14 mouse cellular contexts compared by ENCODE assay signal in the genomic region with DNA sequence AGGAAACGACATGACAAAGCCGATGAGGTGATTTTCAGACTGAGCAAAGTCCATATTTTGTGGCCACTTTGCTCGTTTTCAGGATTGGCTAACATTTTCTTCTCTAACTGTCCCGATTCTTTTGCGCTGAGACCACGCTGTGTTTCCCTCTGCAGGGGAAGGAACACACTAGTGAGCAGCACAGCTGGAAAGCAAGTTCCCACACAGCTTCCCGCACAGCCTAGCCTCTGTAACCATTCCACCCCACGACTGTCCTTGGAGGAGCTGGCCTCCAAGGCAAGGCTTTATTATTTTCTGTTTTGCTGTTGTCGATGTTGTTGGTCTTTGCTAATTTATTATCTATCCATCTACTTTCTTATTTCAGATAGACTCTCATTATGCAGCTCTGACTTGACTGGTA. TPM values are rescaled to one million over a fixed set of nuclear protein-coding genes. Genes with fewer than 3 reads are reported as not detected.
DNase-seq lines count a peak whose midpoint lies in the region; ATAC-seq lines count a peak whose summit lies in the region.
"Had no signal": no experiment of that assay in that cellular context is flagged by ENCODE, and none has a peak within 500 bp of the region (broad histone marks: within the 10 kb centered on the region; RNA-seq: fewer than 3 reads in every experiment).

No protein-coding gene starts in this region.

- no peak overlapping the region for H3K4me2 ChIP-seq in heart, embryonic 15.5 days
- H3K4me2 ChIP-seq in lung, embryonic 15.5 days: no peak overlapping the region
- H3K4me2 ChIP-seq in forebrain, embryonic 15.5 days (replicated peaks): no peak overlapping the region
- H3K4me2 ChIP-seq in neural tube, embryonic 13.5 days: no peak overlapping the region
- H3K4me2 ChIP-seq: liver, embryonic 12.5 days had no signal

- H3K4me1 ChIP-seq in heart, embryonic 15.5 days (replicated peaks): peaks cover 31% of the 10 kb centered on the region
- H3K4me1 ChIP-seq in lung, embryonic 15.5 days: peaks cover 52% of the 10 kb centered on the region
- 0 out of 2 replicates have a peak, but pooled peaks cover 4% of the 10 kb centered on the region for H3K4me1 ChIP-seq in forebrain, embryonic 15.5 days
- peaks cover 26% of the 10 kb centered on the region for H3K4me1 ChIP-seq in neural tube, embryonic 13.5 days (replicated peaks)
- H3K4me1 ChIP-seq: liver, embryonic 12.5 days had no signal

- no peaks in the 10 kb centered on the region for H3K27me3 ChIP-seq in heart, embryonic 15.5 days
- H3K27me3 ChIP-seq in lung, embryonic 15.5 days: no peaks in the 10 kb centered on the region
- no peaks in the 10 kb centered on the region for H3K27me3 ChIP-seq in forebrain, embryonic 15.5 days
- no peaks in the 10 kb centered on the region for H3K27me3 ChIP-seq in neural tube, embryonic 13.5 days

- intact Hi-C loops in heart, postnatal 36 days (cut with DNase I): loop anchor here (5.0 kb wide), 1 partner anchor 95 kb away; no protein-coding TSS in a partner anchor

- no peak for ATAC-seq in heart, embryonic 15.5 days (replicated peaks; ENCODE audit: insufficient number of reproducible peaks, insufficient read depth, low FRiP score, low read depth)
- peak; percentile 50; the same call in 1 of the 2 replicates for ATAC-seq in lung, embryonic 15.5 days (ENCODE audit: borderline replicate concordance, extremely low read depth, low FRiP score, low TSS enrichment)
- ATAC-seq in forebrain, embryonic 15.5 days (replicated peaks): no peak
- peak; percentile 54; the same call in 1 of the 2 replicates for ATAC-seq in neural tube, embryonic 13.5 days (ENCODE audit: low read depth)
- ATAC-seq: liver, embryonic 12.5 days had no signal

- peak overlapping the region; percentile 81 for H3K27ac ChIP-seq in heart, embryonic 15.5 days
- peak overlapping the region; percentile 88 for H3K27ac ChIP-seq in lung, embryonic 15.5 days
- peak overlapping the region; percentile 62 for H3K27ac ChIP-seq in forebrain, embryonic 15.5 days (replicated peaks)
- peak overlapping the region; percentile 86 for H3K27ac ChIP-seq in neural tube, embryonic 13.5 days (replicated peaks)
- H3K27ac ChIP-seq: liver, embryonic 12.5 days had no signal

- H3K36me3 ChIP-seq in heart, embryonic 15.5 days: no peaks in the 10 kb centered on the region
- no peaks in the 10 kb centered on the region for H3K36me3 ChIP-seq in lung, embryonic 15.5 days
- no peaks in the 10 kb centered on the region for H3K36me3 ChIP-seq in forebrain, embryonic 15.5 days
- H3K36me3 ChIP-seq in neural tube, embryonic 13.5 days: no peaks in the 10 kb centered on the region
- H3K36me3 ChIP-seq: liver, embryonic 12.5 days had no signal

- no peak overlapping the region for H3K4me3 ChIP-seq in heart, embryonic 15.5 days
- H3K4me3 ChIP-seq in lung, embryonic 15.5 days: no peak overlapping the region
- H3K4me3 ChIP-seq in forebrain, embryonic 15.5 days: no peak overlapping the region
- H3K4me3 ChIP-seq in neural tube, embryonic 13.5 days: no peak overlapping the region
- H3K4me3 ChIP-seq: liver, embryonic 12.5 days; megakaryocyte, embryonic 14.5 days had no signal

- no peak for DNase-seq in heart, postnatal 36 days
- DNase-seq in lung, postnatal 10 days: no peak
- DNase-seq in cerebellum, postnatal 14 days: no peak
- DNase-seq in adrenal gland, postnatal 36 days: no peak

- 39% methylated on average over 9 of the region's 9 CpGs for WGBS in heart, embryonic 15.5 days
- 34% methylated on average over 9 of the region's 9 CpGs for WGBS in lung, embryonic 15.5 days
- 46% methylated on average over 9 of the region's 9 CpGs for WGBS in forebrain, embryonic 15.5 days
- WGBS in neural tube, embryonic 13.5 days: 56% methylated on average over 7 of the region's 9 CpGs

- H3K9me3 ChIP-seq in heart, embryonic 15.5 days (replicated peaks): no peaks in the 10 kb centered on the region
- H3K9me3 ChIP-seq in lung, embryonic 15.5 days: no peaks in the 10 kb centered on the region
- no peaks in the 10 kb centered on the region for H3K9me3 ChIP-seq in forebrain, embryonic 15.5 days
- no peaks in the 10 kb centered on the region for H3K9me3 ChIP-seq in neural tube, embryonic 13.5 days
- H3K9me3 ChIP-seq: liver, embryonic 12.5 days; megakaryocyte, embryonic 14.5 days had no signal

- H3K9ac ChIP-seq in heart, embryonic 15.5 days: no peak overlapping the region
- H3K9ac ChIP-seq in lung, embryonic 15.5 days: no peak overlapping the region
- H3K9ac ChIP-seq in forebrain, embryonic 15.5 days (replicated peaks): no peak overlapping the region
- no peak overlapping the region for H3K9ac ChIP-seq in neural tube, embryonic 13.5 days
- H3K9ac ChIP-seq: liver, embryonic 12.5 days had no signal

RNA-seq across cellular contexts. Expression of a gene that starts 27.4 kb away (rescaled TPM):
- polyA plus RNA-seq in heart, embryonic 15.5 days (2015; fragmentation: Nextera tagmentation; extraction: Ambion mirVana): 5.8 TPM in 2 replicates
- not detected for total RNA-seq in heart, postnatal 36 days (2021)
- polyA plus RNA-seq in lung, embryonic 15.5 days (2015; fragmentation: Nextera tagmentation; extraction: Ambion mirVana): 14.5 and 15.0 TPM in 2 replicates
- polyA plus RNA-seq in forebrain, embryonic 15.5 days (2015; fragmentation: Nextera tagmentation; extraction: Ambion mirVana): 0.34 and 0.64 TPM in 2 replicates
- 0.75 and 1.3 TPM in 2 replicates for polyA plus RNA-seq in neural tube, embryonic 13.5 days (2015; fragmentation: Nextera tagmentation; extraction: Ambion mirVana)
- total RNA-seq in adrenal gland, postnatal 36 days (2021): not detected
- total RNA-seq: adrenal gland, postnatal 10 days; layer of hippocampus, postnatal 25 days had no signal
- polyA plus RNA-seq: neural tube, embryonic 14.5 days; urinary bladder, adult 2 months had no signal

RNA-seq across cellular contexts. Expression of a gene that starts 57.1 kb away (rescaled TPM):
- 22.5 and 23.1 TPM in 2 replicates for polyA plus RNA-seq in heart, embryonic 15.5 days (2015; fragmentation: Nextera tagmentation; extraction: Ambion mirVana)
- total RNA-seq in heart, postnatal 36 days (2021): 1 to 10 TPM; 2.5 to 3.5 TPM
- polyA plus RNA-seq in lung, embryonic 15.5 days (2015; fragmentation: Nextera tagmentation; extraction: Ambion mirVana): 15.1 and 15.6 TPM in 2 replicates
- 3.7 and 4.3 TPM in 2 replicates for polyA plus RNA-seq in forebrain, embryonic 15.5 days (2015; fragmentation: Nextera tagmentation; extraction: Ambion mirVana)
- polyA plus RNA-seq in neural tube, embryonic 13.5 days (2015; fragmentation: Nextera tagmentation; extraction: Ambion mirVana): 5.1 and 5.7 TPM in 2 replicates
- total RNA-seq in adrenal gland, postnatal 36 days (2021): 1 to 10 TPM; 6.6 to 8.9 TPM

Comparison
In these comparisons a context has a peak if more than half of its experiments do, and no peak if none do; other contexts are left out.
1. ATAC-seq: peak in lung, embryonic 15.5 days (single experiment) and neural tube, embryonic 13.5 days (single experiment); none in heart, embryonic 15.5 days (single experiment) and forebrain, embryonic 15.5 days (single experiment).
2. Peak in every context shown above with its lines, with median percentiles within 50 percentile points of each other: H3K27ac ChIP-seq.